Mouse (Mus musculus) left cerebral cortex, adult 11 months (tissue): Measurements from ENCODE around the gene Fyb.
A peak's percentile ranks its signal among the peaks of the same experiment; 100 is the strongest.

ENCODE experiments used
- DNase-seq: peaks from one replicate; pipeline ENCODE4 v3.0.0; 2022; ENCODE audit warnings: low spot score

Gene Fyb

GRCm38 (mm10) chr15:6658081-6658480 lies 135.4 kb downstream of the Fyb start:
- DNase-seq = no peak

- no peak for DNase-seq
These were observed 139.3 kb downstream of the Fyb start for GRCm38 (mm10) chr15:6661951-6662350.

GRCm38 (mm10) chr15:6663991-6664390 lies 141.3 kb downstream of the Fyb start:
- no peak for DNase-seq

- DNase-seq = no peak
These were observed 143.4 kb downstream of the Fyb start for GRCm38 (mm10) chr15:6666072-6666471.

GRCm38 (mm10) chr15:6668793-6669437 lies 146.3 kb downstream of the Fyb start:
- no peak for DNase-seq

- DNase-seq = no peak
These were observed 155.8 kb downstream of the Fyb start for GRCm38 (mm10) chr15:6678479-6678878.

GRCm38 (mm10) chr15:6702164-6702563 lies 179.5 kb downstream of the Fyb start:
- no peak for DNase-seq

GRCm38 (mm10) chr15:6705351-6705901 lies 182.8 kb downstream of the Fyb start:
- no peak for DNase-seq

- no peak for DNase-seq
These were observed 184.9 kb downstream of the Fyb start for GRCm38 (mm10) chr15:6707551-6707935.

- DNase-seq = peak; percentile 35
These were observed 185.4 kb downstream of the Fyb start, which contains the start of gene Rictor for GRCm38 (mm10) chr15:6707936-6708525. Gene Rictor, plus strand, starts transcription at chr15:6708379.

- no peak for DNase-seq
These were observed 186.1 kb downstream of the Fyb start for GRCm38 (mm10) chr15:6708526-6709441.

- DNase-seq = no peak
These were observed 187.0 kb downstream of the Fyb start for GRCm38 (mm10) chr15:6709618-6710017.

- no peak for DNase-seq
These were observed 187.7 kb downstream of the Fyb start for GRCm38 (mm10) chr15:6710341-6710740.

GRCm38 (mm10) chr15:6711226-6711625 lies 188.6 kb downstream of the Fyb start:
- DNase-seq = no peak
